In the genomic region with DNA sequence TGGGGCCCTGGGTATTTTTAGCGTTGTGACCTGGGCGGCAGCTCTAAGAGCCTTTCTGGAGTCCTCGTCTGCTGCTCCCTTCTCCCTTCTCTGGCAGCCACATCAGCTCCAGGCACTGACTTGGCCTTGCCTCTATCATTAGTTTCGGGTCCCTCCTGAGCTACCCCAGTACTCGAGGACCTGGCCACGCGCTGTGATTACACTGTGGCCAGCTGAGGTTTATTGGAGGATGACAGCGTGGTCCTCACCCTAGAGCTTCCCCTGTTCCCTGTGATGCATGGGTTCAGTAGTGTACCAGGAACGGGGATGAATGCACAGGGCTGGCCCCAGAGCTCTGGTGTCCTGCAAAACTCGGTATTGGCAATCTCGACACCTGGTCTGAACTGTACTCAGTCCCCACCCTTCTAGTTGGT, we compare ENCODE assay signal across 9 mouse cellular contexts. TPM values are rescaled to one million over a fixed set of nuclear protein-coding genes. Genes with fewer than 3 reads are reported as not detected.
DNase-seq lines count a peak whose midpoint lies in the region; ATAC-seq and TF ChIP-seq lines count a peak whose summit lies in the region.
"Had no signal": no experiment of that assay in that cellular context is flagged by ENCODE, and none has a peak within 500 bp of the region (broad histone marks: within the 10 kb centered on the region; RNA-seq: fewer than 3 reads in every experiment).

No protein-coding gene starts in this region.

- H3K4me3 ChIP-seq in kidney, embryonic 14.5 days (ENCODE audit: low read length), result peak overlapping the region; percentile 79
- peak overlapping the region; percentile 63 for H3K4me3 ChIP-seq in bone marrow macrophage, adult 2 months (ENCODE audit: insufficient read depth, low read length)
- H3K4me3 ChIP-seq in hindbrain, embryonic 14.5 days (replicated peaks; ENCODE audit: low read length), result peak overlapping the region; percentile 73
- peak overlapping the region; percentile 74 for H3K4me3 ChIP-seq in midbrain, embryonic 13.5 days (replicated peaks)

- ATAC-seq in kidney, embryonic 14.5 days (ENCODE audit: low FRiP score, low TSS enrichment), result peak; percentile 11; the same call in 1 of the 2 replicates
- ATAC-seq in hindbrain, embryonic 14.5 days (ENCODE audit: low FRiP score), result peak; percentile 57; the same call in 1 of the 2 replicates
- peak; percentile 25; the same call in 1 of the 2 replicates for ATAC-seq in midbrain, embryonic 13.5 days
- no peak for ATAC-seq in megakaryocyte-erythroid progenitor cell, adult 5-6 weeks (replicated peaks; ENCODE audit: low FRiP score, low TSS enrichment, poor library complexity, severe bottlenecking)

- WGBS in kidney, embryonic 14.5 days, result 11% methylated on average over 11 of the region's 11 CpGs
- WGBS in hindbrain, embryonic 14.5 days, result 13% methylated on average over 11 of the region's 11 CpGs
- 13% methylated on average over 11 of the region's 11 CpGs for WGBS in midbrain, embryonic 13.5 days

- no peak for TF ChIP-seq POLR2A in bone marrow macrophage, adult 2 months (IDR thresholded peaks at IDR 0.05; ENCODE audit: borderline replicate concordance, low read depth, low read length)

- peak overlapping the region; percentile 77 for H3K9ac ChIP-seq in kidney, embryonic 14.5 days (ENCODE audit: low read depth, low read length)
- peak overlapping the region; percentile 53 for H3K9ac ChIP-seq in hindbrain, embryonic 14.5 days
- H3K9ac ChIP-seq in midbrain, embryonic 13.5 days (replicated peaks), result peak overlapping the region; percentile 75

- H3K27ac ChIP-seq in kidney, embryonic 14.5 days (ENCODE audit: low read depth, low read length), result no peak overlapping the region
- no peak overlapping the region for H3K27ac ChIP-seq in bone marrow macrophage, adult 2 months (ENCODE audit: insufficient read depth, low read depth, low read length)
- H3K27ac ChIP-seq in hindbrain, embryonic 14.5 days, result no peak overlapping the region
- no peak overlapping the region for H3K27ac ChIP-seq in midbrain, embryonic 13.5 days

- no peaks in the 10 kb centered on the region; the same call in 1 of the 2 replicates for H3K36me3 ChIP-seq in kidney, embryonic 14.5 days (ENCODE audit: control insufficient read depth, insufficient read depth, low read length)
- H3K36me3 ChIP-seq in hindbrain, embryonic 14.5 days (replicated peaks; ENCODE audit: control insufficient read depth, insufficient read depth), result peaks cover 14% of the 10 kb centered on the region; the same call in 1 of the 2 replicates
- peaks cover 7% of the 10 kb centered on the region for H3K36me3 ChIP-seq in midbrain, embryonic 13.5 days

- peak overlapping the region; percentile 100 for H3K4me2 ChIP-seq in kidney, embryonic 14.5 days (replicated peaks; ENCODE audit: low read depth, low read length)
- H3K4me2 ChIP-seq in hindbrain, embryonic 14.5 days (replicated peaks), result peak overlapping the region; percentile 99
- H3K4me2 ChIP-seq in midbrain, embryonic 13.5 days (replicated peaks), result peak overlapping the region; percentile 100

- H3K4me1 ChIP-seq in kidney, embryonic 14.5 days (ENCODE audit: control insufficient read depth, insufficient read depth, low read length), result peaks cover 10% of the 10 kb centered on the region; the same call in 1 of the 2 replicates
- H3K4me1 ChIP-seq in bone marrow macrophage, adult 2 months (ENCODE audit: control insufficient read depth, insufficient read depth, low read length), result peaks cover 6% of the 10 kb centered on the region
- peaks cover 12% of the 10 kb centered on the region; the same call in 1 of the 2 replicates for H3K4me1 ChIP-seq in hindbrain, embryonic 14.5 days (replicated peaks; ENCODE audit: control insufficient read depth, insufficient read depth, low read length)
- H3K4me1 ChIP-seq in midbrain, embryonic 13.5 days (replicated peaks), result peaks cover 19% of the 10 kb centered on the region

- H3K27me3 ChIP-seq in kidney, embryonic 14.5 days (ENCODE audit: control insufficient read depth, insufficient read depth, low read length), result peaks cover 10% of the 10 kb centered on the region; the same call in 1 of the 2 replicates
- peaks cover 4% of the 10 kb centered on the region for H3K27me3 ChIP-seq in hindbrain, embryonic 14.5 days (ENCODE audit: control insufficient read depth, insufficient read depth, low read length)
- peaks cover 39% of the 10 kb centered on the region for H3K27me3 ChIP-seq in midbrain, embryonic 13.5 days

- no peak for DNase-seq in kidney, postnatal 10 days
- no peak for DNase-seq in hindbrain, embryonic 14.5 days (ENCODE audit: low spot score)
- DNase-seq in right cerebral cortex, postnatal 36 days (ENCODE audit: low spot score in 2 of 2), result no peak
- DNase-seq in cerebellum, adult 9-10 months, result no peak

- TF ChIP-seq CTCF in bone marrow macrophage, adult 2 months (IDR thresholded peaks at IDR 0.05; ENCODE audit: low read depth, low read length), result no peak

- H3K9me3 ChIP-seq in kidney, embryonic 14.5 days (ENCODE audit: control insufficient read depth, low read length), result no peaks in the 10 kb centered on the region
- H3K9me3 ChIP-seq in hindbrain, embryonic 14.5 days (ENCODE audit: control insufficient read depth, low read length), result no peaks in the 10 kb centered on the region
- no peaks in the 10 kb centered on the region for H3K9me3 ChIP-seq in midbrain, embryonic 13.5 days

RNA-seq across cellular contexts. Expression of gene Dbndd2, which starts 1.2 kb away (rescaled TPM):
- 12.4 and 14.7 TPM in 2 replicates for polyA plus RNA-seq in kidney, embryonic 14.5 days (2014; fragmentation: Nextera tagmentation; extraction: Ambion mirVana)
- polyA plus RNA-seq in bone marrow macrophage, adult 2 months (2012; ENCODE audit: insufficient read depth, insufficient read length, missing spikeins), result 67.6 and 75.8 TPM in 2 replicates
- polyA plus RNA-seq in hindbrain, embryonic 14.5 days (2014; fragmentation: Nextera tagmentation; extraction: Ambion mirVana), result 13.8 and 14.4 TPM in 2 replicates
- 8.7 and 8.8 TPM in 2 replicates for polyA plus RNA-seq in midbrain, embryonic 13.5 days (2015; fragmentation: Nextera tagmentation; extraction: Ambion mirVana)
- 2.4 TPM in 2 replicates for total RNA-seq in megakaryocyte-erythroid progenitor cell, adult 5-6 weeks (2014; fragmentation: Nextera tagmentation)
- total RNA-seq in megakaryocyte-erythroid progenitor cell, adult 5-6 weeks (2017), result 2.9 TPM in 1 of 2 replicates, not detected in the other

RNA-seq across cellular contexts. Expression of gene Pigt, which starts 10.2 kb away (rescaled TPM):
- 70.7 and 79.2 TPM in 2 replicates for polyA plus RNA-seq in kidney, embryonic 14.5 days (2014; fragmentation: Nextera tagmentation; extraction: Ambion mirVana)
- polyA plus RNA-seq in bone marrow macrophage, adult 2 months (2012; ENCODE audit: insufficient read depth, insufficient read length, missing spikeins), result 58.5 and 80.9 TPM in 2 replicates
- 109 and 110 TPM in 2 replicates for polyA plus RNA-seq in hindbrain, embryonic 14.5 days (2014; fragmentation: Nextera tagmentation; extraction: Ambion mirVana)
- polyA plus RNA-seq in midbrain, embryonic 13.5 days (2015; fragmentation: Nextera tagmentation; extraction: Ambion mirVana), result 64.2 and 67.8 TPM in 2 replicates
- 76.4 and 89.3 TPM in 2 replicates for total RNA-seq in megakaryocyte-erythroid progenitor cell, adult 5-6 weeks (2014; fragmentation: Nextera tagmentation)
- total RNA-seq in megakaryocyte-erythroid progenitor cell, adult 5-6 weeks (2017), result 16.3 and 36.6 TPM in 2 replicates

RNA-seq across cellular contexts. Expression of gene Trp53tg5, which starts 13.6 kb away (rescaled TPM):
- not detected in 2 replicates for polyA plus RNA-seq in kidney, embryonic 14.5 days (2014; fragmentation: Nextera tagmentation; extraction: Ambion mirVana)
- polyA plus RNA-seq in bone marrow macrophage, adult 2 months (2012; ENCODE audit: insufficient read depth, insufficient read length, missing spikeins), result not detected in 2 replicates
- 0.28 TPM in 1 of 2 replicates, not detected in the other for polyA plus RNA-seq in hindbrain, embryonic 14.5 days (2014; fragmentation: Nextera tagmentation; extraction: Ambion mirVana)
- not detected in 2 replicates for polyA plus RNA-seq in midbrain, embryonic 13.5 days (2015; fragmentation: Nextera tagmentation; extraction: Ambion mirVana)
- total RNA-seq in megakaryocyte-erythroid progenitor cell, adult 5-6 weeks (2014; fragmentation: Nextera tagmentation), result not detected in 2 replicates
- not detected in 2 replicates for total RNA-seq in megakaryocyte-erythroid progenitor cell, adult 5-6 weeks (2017)
- total RNA-seq: layer of hippocampus, adult 18-20 months had no signal

RNA-seq across cellular contexts. Expression of gene Gm20458, which starts 26.4 kb away (rescaled TPM):
- 7.1 and 8.4 TPM in 2 replicates for polyA plus RNA-seq in kidney, embryonic 14.5 days (2014; fragmentation: Nextera tagmentation; extraction: Ambion mirVana)
- polyA plus RNA-seq in bone marrow macrophage, adult 2 months (2012; ENCODE audit: insufficient read depth, insufficient read length, missing spikeins), result not detected in 2 replicates
- 8.6 and 10.0 TPM in 2 replicates for polyA plus RNA-seq in hindbrain, embryonic 14.5 days (2014; fragmentation: Nextera tagmentation; extraction: Ambion mirVana)
- polyA plus RNA-seq in midbrain, embryonic 13.5 days (2015; fragmentation: Nextera tagmentation; extraction: Ambion mirVana), result 4.5 and 5.2 TPM in 2 replicates
- not detected in 2 replicates for total RNA-seq in megakaryocyte-erythroid progenitor cell, adult 5-6 weeks (2014; fragmentation: Nextera tagmentation)
- total RNA-seq in megakaryocyte-erythroid progenitor cell, adult 5-6 weeks (2017), result not detected in 2 replicates

RNA-seq across cellular contexts. Expression of gene Sys1, which starts 30.4 kb away (rescaled TPM):
- 66.8 and 69.4 TPM in 2 replicates for polyA plus RNA-seq in kidney, embryonic 14.5 days (2014; fragmentation: Nextera tagmentation; extraction: Ambion mirVana)
- polyA plus RNA-seq in bone marrow macrophage, adult 2 months (2012; ENCODE audit: insufficient read depth, insufficient read length, missing spikeins), result 33.3 and 33.9 TPM in 2 replicates
- 87.1 and 92.6 TPM in 2 replicates for polyA plus RNA-seq in hindbrain, embryonic 14.5 days (2014; fragmentation: Nextera tagmentation; extraction: Ambion mirVana)
- 77.6 and 81.1 TPM in 2 replicates for polyA plus RNA-seq in midbrain, embryonic 13.5 days (2015; fragmentation: Nextera tagmentation; extraction: Ambion mirVana)
- total RNA-seq in megakaryocyte-erythroid progenitor cell, adult 5-6 weeks (2014; fragmentation: Nextera tagmentation), result 25.7 and 26.7 TPM in 2 replicates
- 10.9 and 16.0 TPM in 2 replicates for total RNA-seq in megakaryocyte-erythroid progenitor cell, adult 5-6 weeks (2017)
